Mouse (Mus musculus): ENCODE measurements at regions not wholly inside any gene's neighbourhood (a gene's known extent, or its start where the extent isn't known, plus 50 kb on each side); places are given as distances from the start of the nearest gene placed in this dataset.
A peak's percentile ranks its signal among the peaks of the same experiment; 100 is the strongest.
"Not testable (repeated sequence)": the region's sequence is repeated elsewhere in the genome, so short reads cannot be mapped to it uniquely, and the experiment has no call there.

DNA sequence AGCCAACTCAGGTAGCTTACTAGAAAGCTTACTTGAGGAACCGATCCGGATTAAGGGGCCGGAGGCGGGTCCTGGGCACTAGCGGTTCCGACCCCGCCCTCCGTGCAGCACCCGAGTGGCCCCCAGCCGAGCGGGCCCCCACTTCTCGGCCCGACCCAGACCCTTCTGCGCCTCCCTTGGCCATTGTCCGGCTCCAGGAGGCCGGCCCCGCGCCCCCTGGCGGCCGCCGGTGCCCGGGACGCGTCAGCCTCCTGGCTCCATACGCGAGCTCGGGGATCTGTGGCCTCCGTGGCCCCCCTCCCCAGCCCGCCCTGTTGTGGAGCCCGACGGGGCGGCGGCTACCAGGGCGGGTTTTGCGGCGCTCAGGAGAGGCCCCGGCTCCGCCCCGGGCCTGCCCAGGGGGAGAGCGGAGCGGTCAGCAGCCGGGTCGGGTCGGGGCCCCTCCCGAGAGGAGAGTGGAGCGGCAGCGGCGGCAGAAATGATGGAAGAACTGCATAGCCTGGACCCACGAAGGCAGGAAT is 94.3 kb upstream of the Zfp986 start:
- H3K27me3 ChIP-seq (ENCODE audit: insufficient read depth, poor library complexity, severe bottlenecking); H3K4me1 ChIP-seq; H3K9me3 ChIP-seq; H3K27ac ChIP-seq; H3K36me3 ChIP-seq: not testable (repeated sequence)
- 2% methylated on average over 47 of the region's 49 CpGs for WGBS
- DNase-seq (ENCODE audit: low spot score) = peak; percentile 74
- H3K4me3 ChIP-seq = peak overlapping the region; percentile 43

DNA sequence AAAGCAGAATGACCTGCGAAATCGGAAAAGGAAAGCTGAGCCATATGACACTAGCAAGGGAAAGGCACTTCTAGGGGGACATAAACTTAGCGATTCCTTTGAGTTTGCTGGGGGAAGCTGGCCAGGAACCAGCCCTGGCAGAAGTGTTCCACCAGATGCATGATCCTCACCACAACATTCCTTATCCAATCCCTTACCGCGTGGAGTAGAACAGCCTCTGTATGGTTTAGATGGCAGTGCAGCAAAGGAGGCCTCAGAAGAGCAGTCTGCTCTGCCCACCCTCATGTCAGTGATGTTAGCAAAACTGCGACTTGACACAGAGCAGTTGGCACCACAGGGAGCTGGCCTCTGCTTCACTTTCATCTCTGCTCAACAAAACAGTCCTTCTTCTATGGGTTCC is 93.7 kb upstream of the Zfp986 start:
- not testable (repeated sequence) for H3K4me3 ChIP-seq; H3K36me3 ChIP-seq; DNase-seq (ENCODE audit: low spot score); H3K4me1 ChIP-seq; H3K27me3 ChIP-seq (ENCODE audit: insufficient read depth, poor library complexity, severe bottlenecking); H3K9me3 ChIP-seq; H3K27ac ChIP-seq
- WGBS = 11% methylated on average over 2 of the region's 6 CpGs

DNA sequence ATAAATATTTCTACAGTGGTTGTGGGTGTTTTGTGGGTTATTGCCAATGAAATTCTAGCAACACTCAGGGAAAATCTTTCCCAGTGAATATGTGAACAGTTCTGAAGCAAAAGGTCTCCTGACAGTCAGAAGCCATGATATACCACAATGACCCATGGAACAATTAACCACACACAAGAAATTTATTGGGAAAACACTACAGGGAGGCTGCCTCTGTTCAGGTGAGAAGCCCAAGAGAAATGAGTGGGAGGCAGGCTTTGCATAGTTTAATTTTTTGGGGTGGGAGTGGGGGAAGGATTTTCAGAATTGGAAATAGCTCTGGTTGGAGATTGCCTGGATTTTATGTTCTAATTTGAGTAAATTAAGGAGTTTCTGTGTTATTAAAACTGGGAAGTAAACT is 92.1 kb upstream of the Zfp986 start:
- not testable (repeated sequence) for H3K27me3 ChIP-seq (ENCODE audit: insufficient read depth, poor library complexity, severe bottlenecking); H3K4me1 ChIP-seq; H3K36me3 ChIP-seq; H3K27ac ChIP-seq; H3K9me3 ChIP-seq; H3K4me3 ChIP-seq; DNase-seq (ENCODE audit: low spot score)

DNA sequence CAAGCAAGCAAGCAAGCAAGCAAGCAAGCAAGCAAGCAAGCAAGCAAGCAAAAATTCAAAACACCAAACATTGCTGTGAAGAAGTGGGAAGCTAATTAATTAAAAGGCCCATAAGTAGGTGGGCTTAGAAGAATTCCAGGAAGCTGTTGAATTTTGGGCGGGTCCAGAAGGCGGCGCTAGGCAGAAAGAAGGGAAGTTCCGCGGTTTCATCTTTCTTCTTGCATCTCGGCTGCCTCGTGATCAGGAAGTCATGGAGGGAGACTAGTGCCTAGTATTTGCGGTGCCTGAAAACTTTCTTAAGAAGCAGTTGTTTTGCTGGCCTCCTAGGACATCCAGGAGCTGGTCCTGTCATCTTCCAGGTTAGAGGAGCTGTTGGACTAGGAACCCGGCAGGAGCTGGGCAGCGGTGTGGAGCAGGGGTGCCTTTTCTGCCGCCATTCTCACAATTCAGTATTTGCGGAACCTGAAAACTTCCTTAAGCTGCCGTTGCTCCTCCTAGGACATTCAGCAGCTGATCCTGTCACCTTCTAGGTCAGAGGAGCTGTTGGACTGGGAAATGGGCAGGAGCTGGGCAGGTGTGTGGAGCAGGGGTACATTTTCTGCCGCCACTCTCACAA is 87.2 kb upstream of the Zfp986 start:
- H3K27me3 ChIP-seq (ENCODE audit: insufficient read depth, poor library complexity, severe bottlenecking); H3K36me3 ChIP-seq; DNase-seq (ENCODE audit: low spot score); H3K9me3 ChIP-seq; H3K4me3 ChIP-seq; H3K27ac ChIP-seq; H3K4me1 ChIP-seq: not testable (repeated sequence)
- WGBS = no CpG with 5 or more reads among the region's 14 CpGs

DNA sequence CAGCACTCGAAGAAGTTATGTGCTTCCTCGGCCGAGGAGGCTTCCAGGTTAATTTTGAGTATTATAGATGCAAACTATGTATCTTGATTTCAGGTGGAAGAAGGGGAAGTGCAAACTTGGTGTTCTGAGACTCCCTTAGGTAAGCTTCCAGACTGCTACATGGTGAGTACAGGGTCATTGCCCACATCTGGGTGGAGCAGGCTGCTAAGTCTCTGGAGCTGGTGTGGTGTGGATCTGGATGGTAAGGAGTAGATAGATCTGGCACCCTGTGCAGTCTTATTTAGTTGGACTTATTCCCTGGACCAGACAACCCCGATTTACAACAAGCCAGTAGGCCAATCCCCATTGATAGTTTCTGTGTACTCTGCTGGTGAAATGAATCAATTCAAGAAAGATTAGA is 53.9 kb upstream of the Zfp986 start:
- not testable (repeated sequence) for H3K27me3 ChIP-seq (ENCODE audit: insufficient read depth, poor library complexity, severe bottlenecking); H3K9me3 ChIP-seq; H3K27ac ChIP-seq; DNase-seq (ENCODE audit: low spot score); H3K4me3 ChIP-seq; H3K36me3 ChIP-seq; H3K4me1 ChIP-seq
- no CpG with 5 or more reads among the region's 4 CpGs for WGBS
